Mouse (Mus musculus) embryonic facial prominence, embryonic 13.5 days (tissue): ENCODE measurements around the gene Rtbdn. TPM values are rescaled to one million over a fixed set of nuclear protein-coding genes. Genes with fewer than 3 reads are reported as not detected.
A peak's percentile ranks its signal among the peaks of the same experiment; 100 is the strongest.
"Not testable (repeated sequence)": the region's sequence is repeated elsewhere in the genome, so short reads cannot be mapped to it uniquely, and the experiment has no call there.

Source experiments
- ATAC-seq: fragments of 200-750 bp; cut with Nextera tagmentation; 2 replicates; pipeline ENCODE4 v1.8.0; 2017; ENCODE audit warnings: low read depth; ENCODE audit not compliant: insufficient number of reproducible peaks, insufficient read depth, low FRiP score, low TSS enrichment
- H3K27ac ChIP-seq: fragments of 300-500 bp; sonication (generic); 2 replicates; pipeline ENCODE4 v1.5.1; 2015; ENCODE audit warnings: moderate library complexity, mild to moderate bottlenecking, inconsistent platforms
- H3K27me3 ChIP-seq: fragments of 300-500 bp; sonication (generic); 2 replicates; pipeline ENCODE4 v1.6.1; 2015; ENCODE audit warnings: mild to moderate bottlenecking, inconsistent platforms
- H3K36me3 ChIP-seq: fragments of 300-500 bp; sonication (generic); 2 replicates; pipeline ENCODE4 v1.6.1; 2015; ENCODE audit warnings: mild to moderate bottlenecking, inconsistent platforms
- H3K4me1 ChIP-seq: fragments of 300-500 bp; sonication (generic); 2 replicates; pipeline ENCODE4 v1.6.1; 2015; ENCODE audit warnings: inconsistent platforms
- H3K4me2 ChIP-seq: fragments of 300-500 bp; sonication (generic); 2 replicates; pipeline ENCODE4 v1.6.1; 2015; ENCODE audit warnings: moderate library complexity, mild to moderate bottlenecking, inconsistent platforms
- H3K4me3 ChIP-seq: fragments of 300-500 bp; sonication (generic); 2 replicates; pipeline ENCODE4 v1.5.1; 2015; ENCODE audit warnings: mild to moderate bottlenecking, inconsistent platforms
- H3K9ac ChIP-seq: fragments of 300-500 bp; sonication (generic); 2 replicates; pipeline ENCODE4 v1.6.1; 2015; ENCODE audit warnings: mild to moderate bottlenecking, inconsistent platforms
- H3K9me3 ChIP-seq: fragments of 300-500 bp; sonication (generic); 2 replicates; pipeline ENCODE4 v1.6.1; 2016; ENCODE audit warnings: inconsistent platforms
- WGBS: fragments of 180-500 bp; shearing (Covaris S2); methylation state at CpG from one replicate; pipeline ENCODE4 v1.1.7; 2015; ENCODE audit warnings: mixed read lengths; 5-methylcytosine and 5-hydroxymethylcytosine counted together
- polyA plus RNA-seq: library from polyadenylated mRNA; unstranded; fragments of >200 nt; fragmentation: Nextera tagmentation; extraction: Ambion mirVana; gene quantifications from 2 replicates; pipeline ENCODE4 v1.2.1, GENCODE M21; 2015

The Rtbdn gene
- 0.36 and 0.39 TPM in 2 replicates for polyA plus RNA-seq

- H3K27ac ChIP-seq, result no peak within 1 kb of the TSS
Observed at GRCm38 (mm10) chr8:84946528-84947240, at the start of gene Rtbdn. Gene Rtbdn, plus strand, starts transcription at chr8:84946991.

DNA sequence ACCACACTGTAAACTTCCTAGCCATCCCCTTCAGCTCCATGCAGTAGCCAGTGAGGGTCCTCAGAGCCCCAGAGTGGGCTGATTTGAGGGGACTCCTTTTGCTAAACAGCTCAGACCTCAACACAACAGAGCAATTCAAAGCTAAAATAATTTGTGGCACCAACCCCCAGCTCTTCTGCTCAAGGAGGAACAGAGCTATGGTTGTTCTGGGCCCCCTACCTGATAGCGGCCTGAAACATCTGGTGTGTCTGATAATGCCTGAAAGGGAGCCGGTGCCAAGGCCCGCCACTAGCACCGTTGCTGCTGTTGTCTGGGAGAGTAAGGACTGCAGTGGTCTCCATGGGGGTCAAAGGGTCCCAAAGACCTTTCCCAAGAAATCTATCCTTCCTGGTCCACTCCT, 45.7 kb upstream of the Rtbdn start:
- H3K4me1 ChIP-seq, result peaks cover 13% of the 10 kb centered on the region
- no peak overlapping the region for H3K27ac ChIP-seq
- no peak overlapping the region for H3K9ac ChIP-seq
- H3K27me3 ChIP-seq, result peaks cover 7% of the 10 kb centered on the region
- WGBS, result 81% methylated on average over 4 of the region's 4 CpGs
- ATAC-seq, result no peak
- no peak overlapping the region for H3K4me3 ChIP-seq
- no peak overlapping the region for H3K4me2 ChIP-seq
- no peaks in the 10 kb centered on the region for H3K9me3 ChIP-seq
- H3K36me3 ChIP-seq, result no peaks in the 10 kb centered on the region

More at GRCm38 (mm10) chr8:84946528-84947240, at the start of gene Rtbdn:
- H3K9ac ChIP-seq, result 0 out of 2 replicates have a peak within 1 kb of the TSS, but pooled peaks have one; percentile 32
- H3K27me3 ChIP-seq, result peaks cover 90% of the 10 kb centered on the region
- H3K4me2 ChIP-seq, result peak within 1 kb of the TSS; percentile 85
- H3K4me1 ChIP-seq, result peaks cover 18% of the 10 kb centered on the region
- H3K4me3 ChIP-seq, result peak within 1 kb of the TSS; percentile 47
- no peak for ATAC-seq
- no peaks in the 10 kb centered on the region for H3K36me3 ChIP-seq
- WGBS, result 8% methylated on average over 17 of the region's 17 CpGs
- H3K9me3 ChIP-seq, result no peaks in the 10 kb centered on the region

DNA sequence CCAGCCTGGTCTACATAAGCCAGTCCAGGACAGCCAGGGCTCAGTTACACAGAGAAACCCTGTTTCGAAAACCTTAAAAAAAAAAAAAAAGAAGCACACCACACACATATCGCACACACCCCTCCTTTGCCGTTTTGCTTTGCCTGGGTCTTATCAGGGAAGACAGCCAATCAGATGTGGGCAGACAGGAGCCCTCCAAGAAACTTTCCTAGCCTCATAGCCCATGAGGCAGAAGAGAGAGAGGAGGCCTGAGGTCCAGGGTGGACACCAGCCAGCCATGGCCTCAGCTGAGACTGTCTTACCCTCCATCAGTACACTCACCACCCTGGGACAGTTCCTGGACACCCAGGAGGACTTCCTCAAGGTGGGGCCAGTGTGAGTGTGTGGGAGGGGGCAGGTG, 45.0 kb upstream of the Rtbdn start, which contains the start of gene Klf1:
Gene Klf1, plus strand, starts transcription at position 177 of the 400 bp plus-strand sequence.
- no peak for ATAC-seq
- WGBS, result 65% methylated on average over 3 of the region's 3 CpGs

DNA sequence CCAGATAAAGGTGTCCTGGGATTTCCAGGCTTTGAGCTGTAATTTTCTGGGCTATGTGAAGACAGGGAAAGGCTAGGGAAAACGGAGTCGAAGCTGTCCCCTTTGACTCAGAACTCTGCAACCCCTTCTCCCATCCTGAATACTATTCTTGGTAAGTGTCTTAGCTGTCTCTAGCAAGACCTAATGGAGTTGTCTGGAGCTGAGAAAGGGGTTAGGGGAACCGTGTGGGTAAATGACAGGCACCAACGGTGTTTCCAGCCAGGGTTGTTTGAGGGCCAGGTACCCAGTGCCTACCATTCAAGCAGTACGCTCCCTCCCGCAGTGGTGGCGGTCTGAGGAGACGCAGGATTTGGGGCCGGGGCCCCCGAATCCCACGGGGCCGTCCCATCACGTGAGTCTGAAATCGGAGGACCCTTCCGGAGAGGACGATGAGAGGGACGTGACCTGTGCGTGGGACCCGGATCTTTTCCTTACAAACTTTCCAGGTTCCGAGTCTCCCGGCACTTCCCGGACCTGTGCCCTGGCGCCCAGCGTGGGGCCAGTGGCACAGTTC, 44.3 kb upstream of the Rtbdn start:
- Histone ChIP-seq H3K4me3 (peak overlapping the region; percentile 70), H3K27ac (peak overlapping the region; percentile 77; the same call in 1 of the 2 replicates), H3K4me2 (peak overlapping the region; percentile 91), H3K9ac (peak overlapping the region; percentile 90), H3K27me3 (peaks cover 7% of the 10 kb centered on the region), H3K4me1 (peaks cover 13% of the 10 kb centered on the region), H3K9me3 (no peaks in the 10 kb centered on the region), H3K36me3 (no peaks in the 10 kb centered on the region)
- 3% methylated on average over 24 of the region's 24 CpGs for WGBS
- ATAC-seq, result no peak

More for the DNA sequence above, 45.0 kb upstream of the Rtbdn start, which contains the start of gene Klf1:
- Histone ChIP-seq H3K9me3 (no peaks in the 10 kb centered on the region), H3K36me3 (no peaks in the 10 kb centered on the region), H3K4me3 (peak within 1 kb of the TSS; percentile 70), H3K4me2 (peak within 1 kb of the TSS; percentile 91), H3K27ac (peak within 1 kb of the TSS; percentile 77; the same call in 1 of the 2 replicates), H3K27me3 (peaks cover 7% of the 10 kb centered on the region), H3K9ac (peak within 1 kb of the TSS; percentile 90), H3K4me1 (peaks cover 13% of the 10 kb centered on the region)

- Histone ChIP-seq H3K4me1 (peaks cover 13% of the 10 kb centered on the region), H3K4me3 (peak overlapping the region; percentile 70), H3K9ac (peak overlapping the region; percentile 90), H3K36me3 (no peaks in the 10 kb centered on the region), H3K9me3 (no peaks in the 10 kb centered on the region), H3K27me3 (peaks cover 7% of the 10 kb centered on the region), H3K4me2 (peak overlapping the region; percentile 91), H3K27ac (peak overlapping the region; percentile 77)
- ATAC-seq, result peak; percentile 88
- WGBS, result under 1% methylated on average over 68 of the region's 68 CpGs
Observed at GRCm38 (mm10) chr8:84902920-84903661, 43.7 kb upstream of the Rtbdn start.

DNA sequence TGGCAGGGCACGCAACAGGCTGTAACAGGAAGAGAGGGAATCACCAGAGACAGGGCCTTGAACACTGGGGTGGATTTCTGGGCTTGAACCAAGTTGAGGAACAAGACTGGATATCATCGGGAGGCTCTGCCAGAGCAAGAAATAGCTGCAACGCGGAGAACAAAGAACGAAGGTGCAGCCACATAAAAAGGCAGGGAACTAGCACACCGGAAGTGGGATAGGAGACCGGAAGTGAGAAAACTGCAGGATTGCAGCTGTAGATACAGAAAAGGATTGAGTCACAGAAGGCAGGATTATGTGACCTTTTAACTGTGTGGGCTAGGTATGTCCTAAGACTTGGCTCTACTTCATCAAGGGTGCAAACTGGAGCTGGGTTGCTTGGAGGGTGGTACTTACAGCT, 42.4 kb upstream of the Rtbdn start:
- H3K36me3 ChIP-seq, result no peaks in the 10 kb centered on the region
- no peak for ATAC-seq
- H3K4me2 ChIP-seq, result no peak overlapping the region
- H3K27me3 ChIP-seq, result peaks cover 9% of the 10 kb centered on the region
- no peak overlapping the region for H3K4me3 ChIP-seq
- H3K9ac ChIP-seq, result no peak overlapping the region
- 89% methylated on average over 7 of the region's 7 CpGs for WGBS
- H3K4me1 ChIP-seq, result peaks cover 20% of the 10 kb centered on the region
- no peak overlapping the region for H3K27ac ChIP-seq
- no peaks in the 10 kb centered on the region for H3K9me3 ChIP-seq

GRCm38 (mm10) chr8:84907037-84907436, 39.8 kb upstream of the Rtbdn start:
- WGBS, result 92% methylated on average over 9 of the region's 9 CpGs
- ATAC-seq, result no peak
- peaks cover 29% of the 10 kb centered on the region for H3K27me3 ChIP-seq

GRCm38 (mm10) chr8:84907493-84907892, 39.3 kb upstream of the Rtbdn start:
- ATAC-seq, result no peak
- H3K9ac ChIP-seq, result no peak overlapping the region
- peaks cover 30% of the 10 kb centered on the region for H3K27me3 ChIP-seq
- no peak overlapping the region for H3K27ac ChIP-seq
- H3K4me3 ChIP-seq, result no peak overlapping the region
- H3K4me2 ChIP-seq, result no peak overlapping the region
- peaks cover 26% of the 10 kb centered on the region for H3K4me1 ChIP-seq
- WGBS, result 75% methylated on average over 8 of the region's 8 CpGs
- H3K36me3 ChIP-seq, result peaks cover 4% of the 10 kb centered on the region; the same call in 1 of the 2 replicates
- no peaks in the 10 kb centered on the region for H3K9me3 ChIP-seq

More at GRCm38 (mm10) chr8:84907037-84907436, 39.8 kb upstream of the Rtbdn start:
- no peak overlapping the region for H3K4me2 ChIP-seq
- H3K27ac ChIP-seq, result no peak overlapping the region
- no peak overlapping the region for H3K4me3 ChIP-seq
- H3K36me3 ChIP-seq, result peaks cover 4% of the 10 kb centered on the region; the same call in 1 of the 2 replicates
- peaks cover 28% of the 10 kb centered on the region for H3K4me1 ChIP-seq
- no peak overlapping the region for H3K9ac ChIP-seq
- H3K9me3 ChIP-seq, result no peaks in the 10 kb centered on the region

DNA sequence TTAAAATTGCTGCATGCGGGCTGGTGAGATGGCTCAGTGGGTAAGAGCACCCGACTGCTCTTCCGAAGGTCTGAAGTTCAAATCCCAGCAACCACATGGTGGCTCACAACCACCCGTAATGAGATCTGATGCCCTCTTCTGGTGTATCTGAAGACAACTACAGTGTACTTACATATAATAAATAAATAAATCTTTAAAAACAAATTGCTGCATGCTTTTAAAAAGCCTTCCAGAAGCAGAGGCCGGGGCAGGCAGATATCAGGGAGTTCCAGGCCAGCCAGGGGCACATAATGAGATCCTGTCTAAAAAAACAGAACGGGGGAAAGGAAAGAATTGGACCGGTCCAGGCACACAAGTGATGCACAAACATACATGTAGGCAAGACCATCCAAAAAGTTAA, 38.8 kb upstream of the Rtbdn start:
- H3K4me1 ChIP-seq, result peaks cover 30% of the 10 kb centered on the region
- peak overlapping the region; percentile 74; the same call in 1 of the 2 replicates for H3K9ac ChIP-seq
- peak overlapping the region; percentile 82 for H3K4me2 ChIP-seq
- H3K4me3 ChIP-seq, result peak overlapping the region; percentile 57
- peak overlapping the region; percentile 51; the same call in 1 of the 2 replicates for H3K27ac ChIP-seq
- peaks cover 35% of the 10 kb centered on the region for H3K27me3 ChIP-seq
- not testable (repeated sequence) for ATAC-seq, H3K9me3 ChIP-seq, H3K36me3 ChIP-seq
- WGBS, result 21% methylated on average over 7 of the region's 7 CpGs

DNA sequence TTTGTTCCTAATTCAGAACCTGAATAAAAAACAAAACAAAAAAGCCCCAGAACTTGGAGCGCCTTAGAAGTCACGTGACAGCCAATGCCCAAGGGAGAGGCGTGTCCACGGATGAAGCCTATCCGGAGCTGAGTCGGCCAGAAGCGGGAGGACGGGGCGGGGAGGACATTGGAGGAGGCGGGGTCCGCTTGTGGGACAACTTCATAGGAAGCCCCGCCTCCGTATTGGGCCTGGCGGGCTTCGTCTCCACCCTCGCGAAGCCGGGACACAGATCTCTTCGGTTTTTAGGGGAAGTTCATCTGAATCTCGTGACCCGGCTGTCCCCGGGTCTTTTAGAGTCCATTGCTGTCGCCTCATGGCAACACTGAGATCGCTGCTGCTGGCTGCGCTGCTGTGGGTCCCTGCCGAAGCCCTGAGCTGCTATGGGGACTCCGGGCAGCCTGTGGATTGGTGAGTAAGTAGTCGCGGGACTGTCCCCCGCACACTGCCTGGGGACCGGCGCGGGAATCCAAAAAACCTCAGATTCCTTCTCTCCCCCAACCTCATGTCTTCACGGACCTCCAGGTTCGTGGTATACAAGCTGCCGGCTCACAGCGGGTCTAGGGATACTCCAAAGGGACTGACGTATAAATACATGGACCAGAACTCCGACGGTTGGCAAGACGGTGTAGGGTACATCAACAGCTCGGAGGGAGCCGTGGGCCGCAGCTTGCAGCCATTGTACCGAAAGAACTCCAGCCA, 38.2 kb upstream of the Rtbdn start, which contains the start of gene Dnase2a:
Gene Dnase2a, plus strand, starts transcription at position 140 of the 741 bp plus-strand sequence.
- H3K9ac ChIP-seq, result peak within 1 kb of the TSS; percentile 74
- peak within 1 kb of the TSS; percentile 51; the same call in 1 of the 2 replicates for H3K27ac ChIP-seq
- peaks cover 4% of the 10 kb centered on the region; the same call in 1 of the 2 replicates for H3K36me3 ChIP-seq
- H3K4me2 ChIP-seq, result peak within 1 kb of the TSS; percentile 82
- H3K27me3 ChIP-seq, result peaks cover 41% of the 10 kb centered on the region
- H3K9me3 ChIP-seq, result no peaks in the 10 kb centered on the region
- H3K4me1 ChIP-seq, result peaks cover 29% of the 10 kb centered on the region
- under 1% methylated on average over 45 of the region's 45 CpGs for WGBS
- H3K4me3 ChIP-seq, result peak within 1 kb of the TSS; percentile 57
- ATAC-seq, result peak; percentile 85
